Mouse (Mus musculus): ENCODE results near the gene Slc25a15.

GRCm38 (mm10) chr8:22385158-22385557 is 13.2 kb downstream of the Slc25a15 start:
- TF ChIP-seq POLR2A (IDR thresholded peaks at IDR 0.05; ENCODE audit: borderline replicate concordance, control insufficient read depth, low read depth, low read length) (no peak), CTCF (IDR thresholded peaks at IDR 0.05; ENCODE audit: control insufficient read depth, insufficient read depth, low read length) (no peak)

Data from bone marrow, adult 2 months (tissue).